Mouse (Mus musculus) heart, embryonic 11.5 days (tissue): ENCODE data around the gene Stil. TPM values are rescaled to one million over a fixed set of nuclear protein-coding genes. Genes with fewer than 3 reads are reported as not detected.

Experiments used
- ATAC-seq: fragments of 200-750 bp; cut with Nextera tagmentation; replicated peaks from 2 replicates; pipeline ENCODE4 v1.8.0; 2017; ENCODE audit warnings: moderate library complexity; ENCODE audit not compliant: insufficient number of reproducible peaks, low FRiP score, low TSS enrichment
- H3K27ac ChIP-seq: fragments of 300-500 bp; sonication (generic); 2 replicates; pipeline ENCODE4 v1.5.1; 2014; ENCODE audit warnings: mild to moderate bottlenecking, low read depth, low read length
- H3K27me3 ChIP-seq: fragments of 300-500 bp; sonication (generic); 2 replicates; pipeline ENCODE4 v1.6.1; 2014; ENCODE audit warnings: mild to moderate bottlenecking, low read length, mixed read lengths; ENCODE audit not compliant: control insufficient read depth, insufficient read depth
- H3K36me3 ChIP-seq: fragments of 300-500 bp; sonication (generic); 2 replicates; pipeline ENCODE4 v1.6.1; 2014; ENCODE audit warnings: mild to moderate bottlenecking, low read length, moderate library complexity, mixed read lengths; ENCODE audit not compliant: control insufficient read depth, insufficient read depth
- H3K4me1 ChIP-seq: fragments of 300-500 bp; sonication (generic); 2 replicates; pipeline ENCODE4 v1.6.1; 2014; ENCODE audit warnings: low read length; ENCODE audit not compliant: control insufficient read depth, insufficient read depth
- H3K4me2 ChIP-seq: fragments of 300-500 bp; sonication (generic); 2 replicates; pipeline ENCODE4 v1.6.1; 2014; ENCODE audit warnings: mild to moderate bottlenecking, moderate library complexity
- H3K4me3 ChIP-seq: fragments of 300-500 bp; sonication (generic); 2 replicates; pipeline ENCODE4 v1.5.1; 2014; ENCODE audit warnings: low read depth, low read length
- H3K9ac ChIP-seq: fragments of 300-500 bp; sonication (generic); 2 replicates; pipeline ENCODE4 v1.6.1; 2014; ENCODE audit warnings: mild to moderate bottlenecking, low read depth, low read length, moderate library complexity
- H3K9me3 ChIP-seq: fragments of 300-500 bp; sonication (generic); replicated peaks from 2 replicates; pipeline ENCODE4 v1.6.1; 2016; ENCODE audit warnings: low read length; ENCODE audit not compliant: control insufficient read depth
- WGBS: fragments of 180-500 bp; shearing (Covaris S2); extraction: QIAGEN DNeasy Blood & Tissue Kit; methylation state at CpG from one replicate; pipeline ENCODE4 v1.1.7; 2014; ENCODE audit not compliant: insufficient replicate concordance; 5-methylcytosine and 5-hydroxymethylcytosine counted together
- polyA plus RNA-seq: library from polyadenylated mRNA; unstranded; fragments of >200 nt; fragmentation: Nextera tagmentation; extraction: Ambion mirVana; gene quantifications from 2 replicates; pipeline ENCODE4 v1.2.1, GENCODE M21; 2014

Gene Stil
- polyA plus RNA-seq, 1 experiment from 2014 or later, result 15.3 TPM

DNA sequence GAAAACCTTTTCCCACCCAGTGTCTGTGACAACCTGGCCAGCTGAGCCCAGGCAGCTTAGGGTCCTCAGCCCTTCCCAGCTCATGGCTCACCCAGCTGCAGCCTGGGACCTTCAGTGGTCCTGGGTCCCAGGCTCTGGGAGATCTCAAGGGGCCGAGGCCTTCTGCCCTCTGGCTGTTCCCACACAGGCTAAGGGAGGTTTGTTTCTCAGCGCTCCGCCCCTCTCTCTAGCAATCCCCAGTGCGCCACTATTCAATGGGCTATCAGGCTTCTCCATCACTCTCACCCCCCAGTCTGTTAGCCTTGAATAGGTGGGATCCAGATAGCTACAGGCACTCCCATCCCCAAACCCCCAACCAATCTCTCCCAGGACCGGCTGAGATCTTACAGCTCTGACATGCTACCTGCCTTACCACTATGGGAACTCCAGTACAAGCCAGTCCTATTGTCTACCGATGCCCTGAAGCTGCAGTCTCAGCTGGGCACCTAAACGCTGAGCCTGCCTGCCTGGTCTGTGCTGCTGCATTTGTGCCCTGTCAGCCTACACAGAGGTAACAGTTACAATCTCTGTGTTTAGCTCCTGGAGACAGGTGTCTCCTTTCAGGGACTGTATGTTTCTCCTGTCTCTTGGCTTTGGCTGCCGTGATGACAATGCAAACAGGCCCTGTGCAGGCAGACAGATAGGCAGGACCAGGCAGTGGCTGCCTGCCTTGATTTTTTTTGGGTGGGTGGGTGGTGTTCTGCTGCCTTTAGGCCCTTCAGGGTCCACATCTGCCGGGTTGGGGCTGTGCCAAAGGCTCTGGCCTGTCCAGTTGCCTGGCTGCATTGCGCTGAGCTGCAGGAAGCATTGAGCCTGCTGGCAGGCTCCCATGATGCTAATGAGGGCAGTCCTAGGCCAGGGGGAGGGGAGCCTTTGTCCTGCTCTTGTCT lies 79.2 kb downstream of the Stil start:
- Histone ChIP-seq H3K9ac (no peak overlapping the region), H3K4me1 (peaks cover 16% of the 10 kb centered on the region), H3K4me3 (no peak overlapping the region), H3K4me2 (no peak overlapping the region), H3K27ac (no peak overlapping the region), H3K27me3 (peaks cover 4% of the 10 kb centered on the region; the same call in 1 of the 2 replicates), H3K9me3 (no peaks in the 10 kb centered on the region), H3K36me3 (no peaks in the 10 kb centered on the region)
- WGBS, result 27% methylated on average over 10 of the region's 10 CpGs
- peak; percentile 55; the same call in 1 of the 2 replicates for ATAC-seq

DNA sequence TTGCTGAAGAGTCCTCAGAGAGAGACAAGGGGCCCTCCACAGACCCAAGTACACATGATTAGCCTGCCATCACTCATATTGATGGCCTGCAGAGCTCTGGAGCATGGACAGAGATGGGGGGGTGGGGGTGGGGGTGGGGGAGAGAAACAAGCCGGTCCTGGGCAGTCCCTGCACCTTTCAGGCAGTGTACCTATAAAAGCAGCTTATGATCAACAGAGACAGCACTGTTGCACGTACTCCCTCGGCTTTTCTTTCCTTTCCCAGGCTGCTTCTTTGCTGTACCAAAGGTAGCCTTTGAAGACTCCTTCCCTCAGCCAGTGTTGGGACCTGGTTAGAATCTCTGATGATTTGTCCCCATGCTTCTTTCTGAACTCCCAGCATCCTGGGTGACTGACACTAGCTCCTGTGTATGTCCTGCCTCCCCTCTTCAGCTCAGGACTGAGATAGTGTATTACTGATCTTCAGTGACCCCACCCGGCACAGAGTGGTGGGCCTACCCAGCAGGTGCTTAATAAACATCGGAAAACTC lies 79.9 kb downstream of the Stil start:
- H3K36me3 ChIP-seq, result no peaks in the 10 kb centered on the region
- no peaks in the 10 kb centered on the region for H3K9me3 ChIP-seq
- H3K9ac ChIP-seq, result no peak overlapping the region
- peaks cover 16% of the 10 kb centered on the region for H3K4me1 ChIP-seq
- 38% methylated on average over 5 of the region's 5 CpGs for WGBS
- H3K27ac ChIP-seq, result no peak overlapping the region
- H3K4me3 ChIP-seq, result no peak overlapping the region
- peaks cover 7% of the 10 kb centered on the region; the same call in 1 of the 2 replicates for H3K27me3 ChIP-seq
- ATAC-seq, result no peak; the same call in 1 of the 2 replicates
- no peak overlapping the region for H3K4me2 ChIP-seq

DNA sequence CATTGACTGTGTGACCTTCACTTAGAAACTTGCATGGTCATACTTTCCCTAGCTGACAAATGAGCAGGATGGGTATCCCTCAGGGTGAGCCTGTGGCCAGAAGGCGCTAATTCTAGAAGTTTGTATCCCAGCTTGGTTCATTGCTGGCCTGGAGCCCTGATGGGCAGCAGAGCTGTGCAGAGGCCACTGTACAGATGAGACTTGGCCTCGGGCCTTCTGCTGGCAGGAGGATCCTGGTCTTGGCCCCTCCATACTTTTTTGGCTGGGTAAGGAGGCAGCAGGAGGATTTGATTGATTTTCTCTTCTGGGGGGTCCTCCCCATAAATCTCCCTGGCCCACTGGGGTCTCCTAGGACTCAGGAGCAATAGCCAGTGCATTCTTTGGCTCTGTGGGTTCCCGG lies 83.1 kb downstream of the Stil start:
- no peak for ATAC-seq
- Histone ChIP-seq H3K4me2 (no peak overlapping the region), H3K9ac (no peak overlapping the region), H3K9me3 (no peaks in the 10 kb centered on the region), H3K36me3 (no peaks in the 10 kb centered on the region), H3K27me3 (peaks cover 24% of the 10 kb centered on the region), H3K4me1 (peaks cover 14% of the 10 kb centered on the region), H3K27ac (no peak overlapping the region), H3K4me3 (no peak overlapping the region)
- WGBS, result 83% methylated on average over 3 of the region's 3 CpGs

DNA sequence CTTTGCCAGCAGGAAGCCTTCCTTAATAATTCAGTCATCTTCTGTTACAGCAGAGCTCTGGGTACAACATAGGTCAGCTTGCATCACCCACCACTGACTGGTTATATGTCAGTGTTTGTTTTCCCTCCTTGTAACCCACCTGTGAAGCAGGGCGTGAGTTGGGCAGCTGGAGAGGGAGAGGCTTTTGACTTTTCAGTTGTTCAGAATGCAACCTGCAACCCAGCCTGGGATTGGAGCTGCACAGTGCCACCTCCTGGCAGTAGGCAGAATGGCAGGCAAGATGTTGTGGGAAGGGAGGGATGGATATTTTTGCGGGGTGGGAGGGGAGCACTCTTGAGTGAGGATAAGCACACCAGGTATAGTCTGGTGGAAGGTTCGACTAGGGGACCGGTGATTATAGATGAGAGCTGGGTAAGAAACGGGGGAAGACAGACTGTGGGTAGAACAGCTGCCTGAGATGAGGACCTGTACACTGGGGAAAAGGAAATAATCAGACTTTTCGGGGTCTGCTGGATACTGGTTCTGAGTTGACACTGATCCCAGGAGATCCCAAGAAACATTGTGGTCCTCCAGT lies 85.7 kb downstream of the Stil start:
- H3K9me3 ChIP-seq, result no peaks in the 10 kb centered on the region
- H3K4me2 ChIP-seq, result no peak overlapping the region
- WGBS, result 18% methylated on average over 6 of the region's 6 CpGs
- peaks cover 4% of the 10 kb centered on the region for H3K4me1 ChIP-seq
- peaks cover 42% of the 10 kb centered on the region for H3K27me3 ChIP-seq
- H3K27ac ChIP-seq, result no peak overlapping the region
- no peak for ATAC-seq
- no peak overlapping the region for H3K9ac ChIP-seq
- H3K4me3 ChIP-seq, result no peak overlapping the region
- H3K36me3 ChIP-seq, result no peaks in the 10 kb centered on the region

DNA sequence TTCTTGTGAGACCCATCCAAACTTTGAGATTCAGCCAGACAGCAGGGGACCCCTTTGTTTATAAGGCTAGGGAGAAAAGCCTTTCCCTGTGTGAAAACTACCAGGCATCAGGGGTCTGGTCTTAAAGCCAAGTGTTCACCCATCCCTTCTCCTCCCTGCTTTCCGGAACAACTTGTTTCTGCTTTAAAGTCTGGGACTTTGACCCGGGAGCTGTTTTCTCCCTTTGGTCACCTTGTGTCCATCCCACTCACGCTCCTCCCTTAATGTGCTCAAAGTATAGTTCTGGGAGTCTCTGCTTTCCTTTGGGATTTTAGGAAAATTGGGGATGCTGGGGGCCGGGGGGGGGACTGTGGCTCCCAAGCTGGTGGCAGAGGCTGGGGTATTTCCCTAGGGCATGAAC lies 86.3 kb downstream of the Stil start:
- Histone ChIP-seq H3K36me3 (no peaks in the 10 kb centered on the region), H3K9ac (no peak overlapping the region), H3K9me3 (no peaks in the 10 kb centered on the region), H3K4me2 (no peak overlapping the region), H3K4me3 (no peak overlapping the region), H3K27ac (no peak overlapping the region), H3K4me1 (peaks cover 4% of the 10 kb centered on the region), H3K27me3 (peaks cover 43% of the 10 kb centered on the region)
- ATAC-seq, result no peak
- 59% methylated on average over 4 of the region's 4 CpGs for WGBS

DNA sequence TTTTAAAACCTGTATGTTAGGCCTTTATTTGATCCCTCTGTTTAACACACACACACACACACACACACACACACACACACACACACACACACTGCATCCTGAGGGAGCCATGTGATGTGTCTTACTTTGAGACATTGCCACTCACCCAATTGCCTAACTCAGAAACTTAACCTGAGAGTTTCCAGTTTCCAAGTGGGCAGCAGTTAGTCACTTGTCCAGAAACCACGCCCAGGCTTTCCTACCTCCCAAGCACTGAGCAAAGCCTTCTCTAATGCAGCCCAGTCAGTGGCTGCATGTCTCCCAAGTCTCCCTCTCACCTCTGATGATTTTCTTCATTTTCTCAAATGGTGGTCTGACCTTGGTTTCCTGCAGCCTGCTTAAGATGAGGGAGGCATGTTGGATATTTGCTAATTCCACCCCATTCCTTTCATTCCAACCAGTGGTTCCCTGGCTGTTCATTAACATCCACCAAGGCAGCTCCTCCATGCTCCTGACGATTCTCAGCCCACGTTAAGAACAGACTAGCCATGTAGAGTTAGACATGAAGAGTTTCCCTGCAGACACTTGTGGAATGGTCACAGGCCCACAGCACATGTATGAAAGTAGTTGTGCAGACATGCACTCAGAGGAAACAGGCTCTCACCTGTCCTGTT lies 86.9 kb downstream of the Stil start:
- Histone ChIP-seq H3K27me3 (peaks cover 41% of the 10 kb centered on the region), H3K27ac (no peak overlapping the region), H3K36me3 (no peaks in the 10 kb centered on the region), H3K9ac (no peak overlapping the region), H3K9me3 (no peaks in the 10 kb centered on the region), H3K4me3 (no peak overlapping the region), H3K4me1 (peaks cover 4% of the 10 kb centered on the region), H3K4me2 (no peak overlapping the region)
- no peak for ATAC-seq
- WGBS, result 50% methylated on average over 3 of the region's 3 CpGs

DNA sequence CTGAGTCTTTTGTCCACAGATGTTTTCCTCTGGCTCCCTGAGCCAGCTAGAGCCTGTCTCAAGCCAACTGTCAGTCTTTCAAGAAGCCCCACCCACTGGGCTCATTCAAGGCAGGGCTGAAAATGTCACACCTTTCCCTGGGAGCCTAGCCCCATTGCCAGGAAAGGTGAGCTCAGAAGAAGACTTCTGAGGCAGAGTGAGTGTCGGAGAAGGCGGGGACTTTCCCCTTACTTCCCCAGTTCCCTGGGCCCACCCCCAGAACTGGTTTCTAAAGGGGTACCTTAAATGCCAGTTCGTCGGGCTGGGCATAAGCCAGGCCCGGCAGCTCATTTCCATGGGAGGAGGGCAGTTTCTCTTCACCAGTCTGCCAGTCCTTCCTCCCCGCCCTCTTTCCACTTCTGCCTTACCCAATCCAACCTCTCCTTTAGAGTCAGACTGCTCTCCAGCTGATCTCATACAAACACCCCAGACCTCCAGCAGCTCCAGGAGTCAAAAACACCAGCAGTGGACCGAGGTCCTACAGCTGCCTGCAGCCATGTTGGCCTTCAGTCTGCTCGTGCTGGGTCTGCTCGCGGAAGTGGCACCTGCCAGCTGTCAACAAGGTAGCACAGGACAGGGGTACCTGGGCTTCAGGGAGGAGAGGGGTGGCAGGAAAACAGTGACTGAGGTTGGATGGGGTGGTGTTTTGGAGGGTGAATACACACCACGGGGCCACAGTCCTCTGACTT lies 88.8 kb downstream of the Stil start, which contains the start of gene Pdzk1ip1:
Gene Pdzk1ip1, plus strand, starts transcription at position 98 of the 728 bp plus-strand sequence.
- Histone ChIP-seq H3K36me3 (no peaks in the 10 kb centered on the region), H3K9me3 (no peaks in the 10 kb centered on the region), H3K4me3 (peak within 1 kb of the TSS; percentile 34), H3K27me3 (peaks cover 53% of the 10 kb centered on the region), H3K4me2 (peak within 1 kb of the TSS; percentile 45), H3K9ac (peak within 1 kb of the TSS; percentile 72), H3K4me1 (peaks cover 4% of the 10 kb centered on the region), H3K27ac (peak within 1 kb of the TSS; percentile 54)
- no peak; the same call in 1 of the 2 replicates for ATAC-seq
- 17% methylated on average over 11 of the region's 11 CpGs for WGBS

DNA sequence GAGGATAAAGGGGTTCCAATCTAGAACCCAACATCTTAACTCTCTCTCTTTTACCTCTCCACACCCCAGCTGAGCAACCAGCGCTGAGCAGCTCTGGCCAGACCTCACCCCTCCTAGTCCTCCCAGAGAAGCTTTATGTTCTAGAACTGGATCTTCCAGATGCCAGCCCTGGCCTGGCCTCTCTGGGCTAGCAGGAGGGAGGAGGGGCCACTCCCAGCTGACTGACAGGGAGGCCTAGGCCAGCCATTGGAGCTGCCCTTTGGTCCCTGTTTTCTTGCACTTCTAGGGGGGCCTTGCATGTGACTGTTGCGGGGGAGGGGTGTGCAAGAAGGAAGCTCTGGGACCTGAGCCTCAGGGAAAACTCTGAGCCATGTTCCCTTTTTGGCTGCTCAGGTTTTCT lies 90.6 kb downstream of the Stil start:
- H3K27ac ChIP-seq, result no peak overlapping the region
- H3K27me3 ChIP-seq, result peaks cover 57% of the 10 kb centered on the region
- H3K4me3 ChIP-seq, result peak overlapping the region; percentile 34; the same call in 1 of the 2 replicates
- WGBS, result 62% methylated on average over 2 of the region's 2 CpGs
- peak overlapping the region; percentile 32 for H3K4me2 ChIP-seq
- no peak for ATAC-seq
- no peaks in the 10 kb centered on the region for H3K36me3 ChIP-seq
- peak overlapping the region; percentile 58; the same call in 1 of the 2 replicates for H3K9ac ChIP-seq
- no peaks in the 10 kb centered on the region for H3K9me3 ChIP-seq
- peaks cover 7% of the 10 kb centered on the region for H3K4me1 ChIP-seq
